In the genomic region with DNA sequence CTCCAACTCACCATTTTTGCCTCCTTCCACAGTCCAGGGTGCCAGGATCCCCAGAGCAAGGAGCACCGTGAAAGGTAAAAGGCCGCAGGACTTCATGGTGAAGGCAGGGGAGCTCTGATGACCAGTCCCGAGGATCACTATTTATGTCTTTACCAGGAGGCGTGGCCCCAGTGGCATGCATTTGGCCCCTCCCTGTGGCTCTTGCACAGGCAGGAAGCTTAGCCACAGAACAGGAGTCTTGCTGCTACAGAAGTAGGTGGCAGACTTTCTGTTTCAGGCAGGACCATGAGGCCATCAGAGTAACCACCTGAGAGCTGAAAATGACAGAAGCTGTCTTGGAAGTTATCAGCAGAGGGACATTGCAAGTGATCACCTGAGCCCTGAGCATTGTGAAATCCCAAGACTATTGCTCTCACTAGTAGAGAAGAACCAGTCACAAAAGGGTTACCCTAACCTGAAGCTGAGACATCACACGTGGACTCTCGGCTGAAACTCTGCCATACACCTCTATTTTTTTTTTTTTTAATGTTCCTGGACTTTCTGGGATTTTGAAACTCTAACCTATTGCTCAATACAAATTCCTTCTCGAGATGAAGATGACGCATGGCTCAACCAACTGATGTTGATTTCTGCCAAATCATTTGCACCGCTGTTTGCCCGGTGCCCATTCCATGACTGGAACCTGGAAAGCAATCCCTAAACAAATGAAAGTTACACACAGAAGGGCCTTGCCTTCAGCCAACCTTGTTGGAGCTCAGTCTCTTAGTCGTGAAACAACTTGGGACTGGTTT, we compare ENCODE assay signal across 14 mouse cellular contexts. TPM values are rescaled to one million over a fixed set of nuclear protein-coding genes. Genes with fewer than 3 reads are reported as not detected.
A peak's percentile ranks its signal among the peaks of the same experiment; 100 is the strongest.
DNase-seq lines count a peak whose midpoint lies in the region; ATAC-seq and TF ChIP-seq lines count a peak whose summit lies in the region.
"Had no signal": no experiment of that assay in that cellular context is flagged by ENCODE, and none has a peak within 500 bp of the region (broad histone marks: within the 10 kb centered on the region; RNA-seq: fewer than 3 reads in every experiment).

No protein-coding gene starts in this region.

- no peak for TF ChIP-seq EP300 in stomach, postnatal 0 days (optimal IDR thresholded peaks at IDR 0.05)

- DNase-seq in thymus, postnatal 14 days: peak; percentile 7
- no peak for DNase-seq in thymus, postnatal 4 days
- peak; percentile 60 for DNase-seq in adipocyte (ENCODE audit: low spot score)
- peak; percentile 64 for DNase-seq in lung, postnatal 36 days
- no peak for DNase-seq in stomach, postnatal 0 days (ENCODE audit: low spot score)
- DNase-seq in gastrocnemius, adult 18-20 months (ENCODE audit: low spot score): no peak
- no peak for DNase-seq in forebrain, embryonic 10.5 days (ENCODE audit: extremely low spot score, low spot score)
- DNase-seq: forebrain, postnatal 0 days; kidney, postnatal 36 days had no signal

- H3K27me3 ChIP-seq in stomach, postnatal 0 days (ENCODE audit: control insufficient read depth, insufficient read depth, low read length): no peaks in the 10 kb centered on the region
- no peaks in the 10 kb centered on the region; the same call in 1 of the 2 replicates for H3K27me3 ChIP-seq in forebrain, embryonic 10.5 days (ENCODE audit: poor library complexity, severe bottlenecking)

- TF ChIP-seq CTCF in stomach, postnatal 0 days (IDR thresholded peaks at IDR 0.05; ENCODE audit: low read depth): no peak

- H3K4me3 ChIP-seq in stomach, postnatal 0 days (ENCODE audit: low read depth, low read length): no peak overlapping the region
- H3K4me3 ChIP-seq in forebrain, embryonic 10.5 days: no peak overlapping the region

- H3K36me3 ChIP-seq in stomach, postnatal 0 days (ENCODE audit: control insufficient read depth, insufficient read depth, low read length): no peaks in the 10 kb centered on the region
- no peaks in the 10 kb centered on the region for H3K36me3 ChIP-seq in forebrain, embryonic 10.5 days (replicated peaks)

- no peaks in the 10 kb centered on the region for H3K4me1 ChIP-seq in stomach, postnatal 0 days (replicated peaks; ENCODE audit: control insufficient read depth, insufficient read depth)
- peaks cover 9% of the 10 kb centered on the region for H3K4me1 ChIP-seq in forebrain, embryonic 10.5 days

- ATAC-seq in stomach, postnatal 0 days (ENCODE audit: low FRiP score, low TSS enrichment): 0 out of 2 replicates have a peak, but pooled peaks have one; percentile 29
- ATAC-seq: forebrain, postnatal 0 days; intestine, embryonic 16.5 days had no signal

- H3K27ac ChIP-seq in stomach, postnatal 0 days (replicated peaks): no peak overlapping the region
- H3K27ac ChIP-seq in forebrain, embryonic 10.5 days: no peak overlapping the region

- H3K4me2 ChIP-seq in stomach, postnatal 0 days (replicated peaks; ENCODE audit: low read depth): no peak overlapping the region
- H3K4me2 ChIP-seq: midbrain, embryonic 11.5 days had no signal

- no peaks in the 10 kb centered on the region for H3K9me3 ChIP-seq in stomach, postnatal 0 days (ENCODE audit: control insufficient read depth, low read length)
- H3K9me3 ChIP-seq in forebrain, embryonic 10.5 days: no peaks in the 10 kb centered on the region

- WGBS in stomach, postnatal 0 days: 69% methylated on average over 11 of the region's 11 CpGs
- WGBS in forebrain, embryonic 10.5 days: 84% methylated on average over 11 of the region's 11 CpGs

- H3K9ac ChIP-seq in stomach, postnatal 0 days (ENCODE audit: low read length): no peak overlapping the region
- H3K9ac ChIP-seq: forebrain, postnatal 0 days had no signal

RNA-seq across cellular contexts. Expression of gene Svs5, which starts 23.8 kb away (rescaled TPM):
- polyA plus RNA-seq in stomach, postnatal 0 days (2015; fragmentation: Nextera tagmentation; extraction: Ambion mirVana): not detected in 2 replicates
- not detected for total RNA-seq in gastrocnemius, adult 18-20 months (2021)
- polyA plus RNA-seq in forebrain, embryonic 10.5 days (2016; fragmentation: Nextera tagmentation; extraction: Ambion mirVana): not detected in 2 replicates
- total RNA-seq: forebrain, postnatal 0 days; heart, postnatal 25 days had no signal
- polyA plus RNA-seq: forebrain, postnatal 0 days; intestine, embryonic 16.5 days; limb, embryonic 14.5 days; midbrain, embryonic 11.5 days; neural tube, embryonic 14.5 days had no signal

RNA-seq across cellular contexts. Expression of gene Slpi, which starts 32.5 kb away (rescaled TPM):
- polyA plus RNA-seq in stomach, postnatal 0 days (2015; fragmentation: Nextera tagmentation; extraction: Ambion mirVana): 4,305 and 4,348 TPM in 2 replicates
- under 1 TPM in 1 of 2 experiments, not detected in 1; 0.73 TPM for total RNA-seq in gastrocnemius, adult 18-20 months (2021)
- polyA plus RNA-seq in forebrain, embryonic 10.5 days (2016; fragmentation: Nextera tagmentation; extraction: Ambion mirVana): 0.22 and 0.36 TPM in 2 replicates
- total RNA-seq: forebrain, postnatal 0 days had no signal
- polyA plus RNA-seq: neural tube, embryonic 14.5 days had no signal

RNA-seq across cellular contexts. Expression of gene Svs6, which starts 39.8 kb away (rescaled TPM):
- polyA plus RNA-seq in stomach, postnatal 0 days (2015; fragmentation: Nextera tagmentation; extraction: Ambion mirVana): not detected in 2 replicates
- total RNA-seq in gastrocnemius, adult 18-20 months (2021): not detected
- not detected in 2 replicates for polyA plus RNA-seq in forebrain, embryonic 10.5 days (2016; fragmentation: Nextera tagmentation; extraction: Ambion mirVana)
- total RNA-seq: forebrain, postnatal 0 days; heart, postnatal 25 days had no signal
- polyA plus RNA-seq: forebrain, postnatal 0 days; intestine, embryonic 16.5 days; limb, embryonic 14.5 days; midbrain, embryonic 11.5 days; neural tube, embryonic 14.5 days had no signal

RNA-seq across cellular contexts. Expression of gene Rbpjl, which starts 46.6 kb away (rescaled TPM):
- polyA plus RNA-seq in stomach, postnatal 0 days (2015; fragmentation: Nextera tagmentation; extraction: Ambion mirVana): 0.32 and 0.36 TPM in 2 replicates
- total RNA-seq in gastrocnemius, adult 18-20 months (2021): not detected
- polyA plus RNA-seq in forebrain, embryonic 10.5 days (2016; fragmentation: Nextera tagmentation; extraction: Ambion mirVana): not detected in 2 replicates
- total RNA-seq: forebrain, postnatal 0 days; heart, postnatal 25 days had no signal
- polyA plus RNA-seq: midbrain, embryonic 11.5 days had no signal

RNA-seq across cellular contexts. Expression of gene Matn4, which starts 48.6 kb away (rescaled TPM):
- 2.0 and 3.1 TPM in 2 replicates for polyA plus RNA-seq in stomach, postnatal 0 days (2015; fragmentation: Nextera tagmentation; extraction: Ambion mirVana)
- under 1 TPM; 0.59 to 0.78 TPM for total RNA-seq in gastrocnemius, adult 18-20 months (2021)
- polyA plus RNA-seq in forebrain, embryonic 10.5 days (2016; fragmentation: Nextera tagmentation; extraction: Ambion mirVana): not detected in 2 replicates

Comparison
In these comparisons a context has a peak if more than half of its experiments do, and no peak if none do; other contexts are left out.
1. DNase-seq: peak in thymus, postnatal 14 days (single experiment), adipocyte (single experiment) and lung, postnatal 36 days (single experiment); none in thymus, postnatal 4 days (single experiment), stomach, postnatal 0 days (single experiment), gastrocnemius, adult 18-20 months (single experiment) and forebrain, embryonic 10.5 days (single experiment).
2. RNA of gene Slpi, which starts 32.5 kb away (polyA plus RNA-seq): 4,305 to 4,348 TPM in stomach, postnatal 0 days; 0.22 to 0.36 TPM in forebrain, embryonic 10.5 days; every median in the first group is over 1,000 times any median in the second.